Mouse (Mus musculus) liver, embryonic 12.5 days (tissue): ENCODE data around the gene Gad1. TPM values are rescaled to one million over a fixed set of nuclear protein-coding genes. Genes with fewer than 3 reads are reported as not detected.

Experiments
- ATAC-seq: fragments of 200-750 bp; cut with Nextera tagmentation; 2 replicates; pipeline ENCODE4 v1.8.0; 2017; ENCODE audit warnings: moderate number of reproducible peaks, mild to moderate bottlenecking, moderate library complexity
- H3K27ac ChIP-seq: fragments of 300-500 bp; sonication (generic); 2 replicates; pipeline ENCODE4 v1.5.1; 2016; ENCODE audit warnings: mild to moderate bottlenecking
- H3K27me3 ChIP-seq: fragments of 300-500 bp; sonication (generic); replicated peaks from 2 replicates; pipeline ENCODE4 v1.6.1; 2016; ENCODE audit warnings: mild to moderate bottlenecking, moderate library complexity
- H3K36me3 ChIP-seq: fragments of 300-500 bp; sonication (generic); 2 replicates; pipeline ENCODE4 v1.6.1; 2016; ENCODE audit warnings: mild to moderate bottlenecking, moderate library complexity
- H3K4me1 ChIP-seq: fragments of 300-500 bp; sonication (generic); 2 replicates; pipeline ENCODE4 v1.6.1; 2016
- H3K4me2 ChIP-seq: fragments of 300-500 bp; sonication (generic); 2 replicates; pipeline ENCODE4 v1.6.1; 2016; ENCODE audit warnings: mild to moderate bottlenecking, moderate library complexity
- H3K4me3 ChIP-seq: fragments of 300-500 bp; sonication (generic); 2 replicates; pipeline ENCODE4 v1.5.1; 2016; ENCODE audit warnings: mild to moderate bottlenecking, moderate library complexity
- H3K9ac ChIP-seq: fragments of 300-500 bp; sonication (generic); 2 replicates; pipeline ENCODE4 v1.6.1; 2016; ENCODE audit warnings: mild to moderate bottlenecking, moderate library complexity
- H3K9me3 ChIP-seq: fragments of 300-500 bp; sonication (generic); replicated peaks from 2 replicates; pipeline ENCODE4 v1.6.1; 2016; ENCODE audit warnings: mild to moderate bottlenecking, moderate library complexity
- WGBS: fragments of 180-500 bp; shearing (Covaris S2); methylation state at CpG from one replicate; pipeline ENCODE4 v1.1.7; 2016; ENCODE audit not compliant: insufficient replicate concordance; 5-methylcytosine and 5-hydroxymethylcytosine counted together
- polyA plus RNA-seq: library from polyadenylated mRNA; unstranded; fragments of >200 nt; fragmentation: Nextera tagmentation; extraction: Ambion mirVana; gene quantifications from 2 replicates; pipeline ENCODE4 v1.2.1, GENCODE M21; 2016

The Gad1 gene
- polyA plus RNA-seq, 1 experiment from 2014 or later, result 0.14 TPM

DNA sequence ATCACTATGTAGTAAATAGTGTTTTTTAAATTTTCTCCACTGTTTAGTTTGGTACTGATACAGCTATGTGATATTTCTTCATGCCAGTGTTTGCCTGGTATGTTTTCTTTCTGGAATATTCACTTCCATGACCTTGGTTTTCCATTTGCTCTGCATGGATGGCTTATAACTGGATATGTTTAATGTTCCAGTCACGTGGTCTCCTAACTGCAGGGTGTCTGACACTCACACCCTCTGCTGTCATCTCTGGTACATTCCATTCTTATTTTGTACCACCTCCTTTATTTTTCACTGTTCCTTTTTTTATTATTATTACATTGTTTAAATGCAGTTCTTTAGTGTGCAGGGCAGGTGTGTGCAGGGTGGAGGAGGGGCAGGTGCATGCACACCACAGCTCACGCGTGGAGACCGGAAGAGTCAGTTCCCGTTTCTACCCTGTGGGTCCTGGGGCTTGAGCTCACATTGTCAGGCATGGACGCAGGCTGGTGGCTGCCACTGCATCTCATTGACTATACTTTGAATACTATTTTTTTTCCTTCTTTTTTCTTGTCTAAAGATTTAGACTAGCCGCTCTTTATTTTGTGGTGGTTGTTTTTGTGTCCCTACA, 62.0 kb downstream of the Gad1 start:
- H3K4me1 ChIP-seq, result no peaks in the 10 kb centered on the region
- H3K36me3 ChIP-seq, result no peaks in the 10 kb centered on the region
- ATAC-seq, result no peak
- no peaks in the 10 kb centered on the region for H3K9me3 ChIP-seq
- H3K4me3 ChIP-seq, result no peak overlapping the region
- no peak overlapping the region for H3K9ac ChIP-seq
- H3K27me3 ChIP-seq, result no peaks in the 10 kb centered on the region
- 49% methylated on average over 7 of the region's 7 CpGs for WGBS
- H3K27ac ChIP-seq, result no peak overlapping the region
- no peak overlapping the region for H3K4me2 ChIP-seq

DNA sequence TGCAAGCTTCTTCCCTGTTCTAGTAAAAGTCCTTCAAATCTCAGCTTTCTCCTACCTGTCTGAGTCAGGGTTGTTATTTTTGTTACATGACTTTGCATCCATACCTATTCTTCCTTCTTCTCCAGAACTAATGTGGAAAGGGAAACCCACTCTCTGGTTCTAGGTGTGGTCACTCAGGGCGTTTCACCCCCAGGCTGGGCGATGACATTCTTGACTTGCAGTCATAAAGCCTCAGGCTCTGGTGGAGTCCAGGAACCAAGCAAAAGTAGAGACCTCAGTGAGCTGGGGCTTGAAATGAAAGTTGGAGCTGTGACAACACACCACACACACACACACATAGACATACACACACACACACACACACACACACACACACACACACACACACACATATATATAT, 63.2 kb downstream of the Gad1 start:
- 59% methylated on average over 2 of the region's 2 CpGs for WGBS
- Histone ChIP-seq H3K4me3 (no peak overlapping the region), H3K27ac (no peak overlapping the region), H3K4me1 (no peaks in the 10 kb centered on the region), H3K9me3 (no peaks in the 10 kb centered on the region), H3K9ac (no peak overlapping the region), H3K4me2 (no peak overlapping the region), H3K36me3 (no peaks in the 10 kb centered on the region), H3K27me3 (no peaks in the 10 kb centered on the region)
- ATAC-seq, result no peak

DNA sequence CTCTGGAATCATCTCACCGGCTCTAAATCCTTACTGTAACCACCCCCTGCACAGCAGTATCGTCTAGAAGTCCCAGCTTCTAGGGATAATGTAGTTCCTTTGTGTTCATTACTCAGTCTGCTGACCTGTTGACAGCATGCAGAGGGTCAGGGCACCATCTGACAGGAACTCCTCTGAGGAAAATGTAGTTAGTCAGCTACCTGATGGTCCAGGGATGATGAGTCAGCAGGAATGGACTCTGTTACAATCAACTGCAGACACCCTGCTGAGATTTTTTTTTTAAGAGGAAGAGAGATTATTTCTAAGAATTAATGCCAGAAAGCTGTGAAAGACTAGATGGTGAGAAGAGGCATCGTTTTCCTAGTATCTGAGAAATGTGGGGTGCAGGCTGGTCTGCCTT, 63.7 kb downstream of the Gad1 start:
- ATAC-seq, result no peak
- Histone ChIP-seq H3K9me3 (no peaks in the 10 kb centered on the region), H3K9ac (no peak overlapping the region), H3K4me3 (no peak overlapping the region), H3K36me3 (no peaks in the 10 kb centered on the region), H3K27me3 (no peaks in the 10 kb centered on the region), H3K4me2 (no peak overlapping the region), H3K27ac (no peak overlapping the region), H3K4me1 (no peaks in the 10 kb centered on the region)
- WGBS, result 59% methylated on average over 3 of the region's 3 CpGs

DNA sequence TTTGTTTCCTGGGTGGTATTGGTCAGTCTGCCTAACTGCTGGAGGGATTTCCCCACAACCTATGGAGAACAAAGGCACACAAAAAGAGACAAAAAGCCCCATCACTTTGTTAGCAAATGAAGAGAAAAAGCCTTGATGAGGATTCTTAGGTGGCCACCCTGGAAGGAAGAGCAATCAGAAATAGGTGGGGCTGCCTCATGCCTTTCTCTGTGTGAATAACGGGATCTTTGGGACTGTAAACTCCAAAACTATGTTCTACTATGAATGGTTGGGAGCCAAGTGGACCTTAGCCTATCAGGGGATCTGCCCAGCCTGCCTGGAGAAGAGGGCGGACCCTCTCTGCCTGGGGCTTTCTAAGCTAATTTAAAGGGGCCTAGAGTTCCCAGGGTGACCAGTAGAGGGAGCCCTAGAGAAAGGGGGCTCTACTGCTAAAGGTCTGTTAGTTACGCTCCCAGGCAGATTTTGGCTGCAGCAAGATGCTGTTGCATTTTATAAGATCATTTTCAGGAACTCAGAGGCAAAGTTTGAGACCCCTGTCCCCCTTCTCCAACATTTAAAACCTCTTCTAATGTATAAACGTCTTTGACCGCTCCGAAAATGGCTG, 66.5 kb downstream of the Gad1 start:
- ATAC-seq, result no peak
- no peaks in the 10 kb centered on the region for H3K9me3 ChIP-seq
- H3K4me1 ChIP-seq, result no peaks in the 10 kb centered on the region

DNA sequence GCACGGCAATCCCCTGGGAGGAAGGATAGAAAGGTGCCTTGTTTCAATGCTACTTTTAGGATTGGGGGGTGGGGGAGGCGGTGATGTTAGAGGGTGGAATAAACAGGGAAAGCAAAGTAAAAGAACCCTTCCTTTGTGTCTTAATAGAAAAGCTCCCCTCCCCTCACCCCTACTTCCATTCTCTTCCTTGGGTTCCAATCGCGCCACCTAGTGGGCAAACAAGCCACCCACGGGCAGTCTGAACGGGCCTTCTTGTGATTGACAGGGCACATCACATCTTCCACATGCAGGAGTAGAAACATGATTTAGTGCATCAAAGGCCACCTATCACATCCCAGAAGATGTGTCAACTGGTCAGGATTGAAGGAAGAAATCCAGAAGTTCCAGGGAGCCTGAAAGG, 67.4 kb downstream of the Gad1 start:
- no peaks in the 10 kb centered on the region for H3K4me1 ChIP-seq
- no peaks in the 10 kb centered on the region for H3K27me3 ChIP-seq
- H3K9me3 ChIP-seq, result no peaks in the 10 kb centered on the region
- H3K9ac ChIP-seq, result no peak overlapping the region
- no peak overlapping the region for H3K27ac ChIP-seq
- ATAC-seq, result no peak
- H3K36me3 ChIP-seq, result no peaks in the 10 kb centered on the region
- H3K4me2 ChIP-seq, result no peak overlapping the region
- H3K4me3 ChIP-seq, result no peak overlapping the region
- 21% methylated on average over 6 of the region's 6 CpGs for WGBS

More for the DNA sequence above, 66.5 kb downstream of the Gad1 start:
- Histone ChIP-seq H3K36me3 (no peaks in the 10 kb centered on the region), H3K4me2 (no peak overlapping the region), H3K4me3 (no peak overlapping the region), H3K9ac (no peak overlapping the region), H3K27ac (no peak overlapping the region), H3K27me3 (no peaks in the 10 kb centered on the region)
- 77% methylated on average over 6 of the region's 6 CpGs for WGBS

DNA sequence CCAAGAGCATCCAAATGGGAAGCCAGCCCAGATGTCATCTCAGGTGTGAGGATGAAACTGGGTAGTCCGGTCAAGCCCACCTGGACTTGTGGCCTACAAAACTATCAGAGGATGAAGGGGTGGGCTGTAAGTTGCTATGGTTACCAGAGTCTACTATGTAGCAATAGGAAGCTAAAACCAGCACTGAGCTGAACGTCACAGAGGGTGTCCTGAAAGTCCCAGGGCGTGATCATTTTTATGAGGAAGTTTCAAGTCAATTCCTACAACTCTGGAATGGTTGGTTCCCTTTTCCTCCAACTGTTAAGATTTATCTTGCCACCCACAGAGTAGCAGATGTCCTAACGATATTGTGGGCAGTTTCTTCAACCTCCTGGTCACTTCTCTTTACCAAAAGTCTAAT, 69.4 kb downstream of the Gad1 start:
- no peaks in the 10 kb centered on the region for H3K4me1 ChIP-seq
- no peaks in the 10 kb centered on the region for H3K36me3 ChIP-seq
- H3K4me2 ChIP-seq, result no peak overlapping the region
- no peaks in the 10 kb centered on the region for H3K27me3 ChIP-seq
- H3K9me3 ChIP-seq, result no peaks in the 10 kb centered on the region
- H3K4me3 ChIP-seq, result no peak overlapping the region
- H3K27ac ChIP-seq, result no peak overlapping the region
- WGBS, result 37% methylated on average over 4 of the region's 4 CpGs
- no peak for ATAC-seq
- H3K9ac ChIP-seq, result no peak overlapping the region

DNA sequence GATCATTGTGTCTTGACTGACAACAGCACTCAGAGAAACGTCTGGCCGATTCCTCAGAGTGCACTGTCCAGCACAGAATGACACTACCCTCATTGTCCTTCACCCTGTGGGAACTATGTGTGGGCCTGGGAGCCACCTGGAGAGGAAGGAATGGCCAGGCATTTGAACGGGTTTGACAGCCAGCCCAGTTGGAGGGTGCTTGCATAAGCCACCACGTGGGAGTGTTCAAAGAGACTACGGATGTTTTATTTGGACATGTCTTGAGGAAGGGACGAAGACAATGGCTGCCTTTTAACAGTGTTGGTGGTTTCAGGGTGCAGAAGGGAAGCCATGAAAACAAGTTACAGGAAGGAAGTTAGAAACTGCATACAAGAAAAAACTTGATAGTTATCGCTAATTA, 72.9 kb downstream of the Gad1 start:
- no peaks in the 10 kb centered on the region for H3K36me3 ChIP-seq
- no peak for ATAC-seq
- no peak overlapping the region for H3K9ac ChIP-seq
- H3K4me3 ChIP-seq, result no peak overlapping the region
- WGBS, result 61% methylated on average over 7 of the region's 7 CpGs
- no peak overlapping the region for H3K27ac ChIP-seq
- H3K27me3 ChIP-seq, result no peaks in the 10 kb centered on the region
- H3K4me2 ChIP-seq, result no peak overlapping the region
- H3K4me1 ChIP-seq, result peaks cover 10% of the 10 kb centered on the region; the same call in 1 of the 2 replicates
- H3K9me3 ChIP-seq, result no peaks in the 10 kb centered on the region

DNA sequence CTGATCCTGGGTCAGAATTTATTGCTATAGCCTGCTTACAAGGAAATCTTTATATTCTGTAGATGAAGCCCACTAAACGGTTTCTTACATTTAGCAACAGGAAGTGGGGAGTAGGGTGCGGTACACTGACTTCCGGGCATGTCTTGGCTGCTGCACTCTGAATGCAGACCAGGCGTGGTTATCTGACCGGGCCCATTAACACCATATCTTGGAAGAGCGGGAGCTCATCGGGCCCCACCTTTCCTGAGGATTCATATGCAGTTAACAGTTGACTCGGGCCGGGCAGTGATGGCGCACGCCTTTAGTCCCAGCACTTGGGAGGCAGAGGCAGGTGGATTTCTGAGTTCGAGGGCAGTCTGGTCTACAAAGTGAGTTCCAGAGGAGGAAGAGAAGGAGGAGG, 75.5 kb downstream of the Gad1 start:
- 46% methylated on average over 12 of the region's 12 CpGs for WGBS
- H3K27ac ChIP-seq, result no peak overlapping the region

DNA sequence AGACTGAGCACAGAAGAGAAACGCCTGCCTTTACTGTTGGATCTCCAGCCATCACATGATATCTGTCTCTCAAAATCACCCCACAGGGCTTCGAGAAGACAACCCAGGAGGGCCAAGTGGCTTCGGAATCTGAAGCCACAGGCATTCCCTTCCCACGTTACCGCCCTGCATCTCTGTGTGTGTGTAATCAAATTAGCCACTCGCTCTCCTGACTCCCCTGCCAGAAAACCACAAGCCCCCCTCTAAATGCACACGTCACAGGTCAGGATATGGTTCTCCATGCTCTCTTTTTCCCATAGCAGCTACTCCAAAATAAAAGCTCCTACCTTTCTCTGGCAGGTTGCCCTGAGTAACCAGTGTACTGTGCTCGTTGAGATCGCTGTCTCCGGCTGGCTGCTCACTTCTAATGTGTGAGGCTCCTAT, 76.5 kb downstream of the Gad1 start:
- 31% methylated on average over 10 of the region's 10 CpGs for WGBS
- Histone ChIP-seq H3K4me2 (no peak overlapping the region), H3K9me3 (no peaks in the 10 kb centered on the region), H3K36me3 (no peaks in the 10 kb centered on the region), H3K27ac (no peak overlapping the region), H3K27me3 (no peaks in the 10 kb centered on the region), H3K9ac (no peak overlapping the region), H3K4me3 (no peak overlapping the region), H3K4me1 (peaks cover 10% of the 10 kb centered on the region; the same call in 1 of the 2 replicates)
- no peak for ATAC-seq

More for the DNA sequence above, 75.5 kb downstream of the Gad1 start:
- Histone ChIP-seq H3K4me2 (no peak overlapping the region), H3K4me1 (peaks cover 10% of the 10 kb centered on the region; the same call in 1 of the 2 replicates), H3K9ac (no peak overlapping the region), H3K9me3 (no peaks in the 10 kb centered on the region), H3K27me3 (no peaks in the 10 kb centered on the region), H3K36me3 (no peaks in the 10 kb centered on the region), H3K4me3 (no peak overlapping the region)
- 0 out of 2 replicates have a peak, but pooled peaks have one; percentile 30 for ATAC-seq

DNA sequence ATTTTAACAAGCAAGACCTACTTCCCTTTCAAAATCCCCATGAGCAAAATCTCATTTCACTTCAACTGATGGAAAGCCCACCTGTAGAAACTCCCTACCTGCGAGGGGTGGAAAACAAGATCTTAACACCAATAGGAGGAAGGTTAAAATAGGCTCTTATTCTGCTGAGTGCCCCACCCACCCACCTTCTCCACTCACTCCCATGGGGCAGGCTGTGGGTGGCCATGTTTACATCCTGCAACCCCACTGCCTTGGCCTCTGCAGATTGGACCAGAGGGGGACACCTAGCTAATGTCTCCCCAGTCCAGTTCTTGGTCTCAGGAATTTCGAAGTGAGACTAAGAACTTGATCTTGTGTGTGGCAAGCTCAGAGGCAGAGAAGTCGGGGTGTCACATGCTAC, 77.0 kb downstream of the Gad1 start:
- H3K4me3 ChIP-seq, result no peak overlapping the region
- H3K36me3 ChIP-seq, result no peaks in the 10 kb centered on the region
- no peak for ATAC-seq
- H3K9me3 ChIP-seq, result no peaks in the 10 kb centered on the region
- H3K27me3 ChIP-seq, result no peaks in the 10 kb centered on the region; the same call in 1 of the 2 replicates
- H3K4me2 ChIP-seq, result no peak overlapping the region
- peaks cover 10% of the 10 kb centered on the region; the same call in 1 of the 2 replicates for H3K4me1 ChIP-seq
- WGBS, result 58% methylated on average over 3 of the region's 3 CpGs
- H3K9ac ChIP-seq, result no peak overlapping the region
- H3K27ac ChIP-seq, result no peak overlapping the region

DNA sequence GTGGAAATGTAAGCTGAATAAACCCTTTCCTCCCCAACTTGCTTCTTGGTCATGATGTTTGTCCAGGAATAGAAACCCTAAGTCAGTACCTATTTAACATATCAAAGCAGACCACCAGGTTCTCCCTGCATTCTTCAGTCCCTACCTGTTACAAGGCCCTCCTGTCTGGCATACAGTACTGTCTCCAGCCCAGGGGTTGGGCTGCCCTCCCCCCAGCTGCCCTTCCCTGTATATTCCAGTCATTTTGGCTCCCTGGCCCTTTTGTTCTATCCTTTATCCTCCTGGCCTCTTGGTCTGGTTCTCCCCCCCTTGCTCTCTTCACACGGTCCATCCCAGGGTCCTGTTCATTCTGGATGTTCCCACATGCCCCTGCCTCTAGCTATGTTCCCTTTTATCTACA, 78.4 kb downstream of the Gad1 start:
- 60% methylated on average over 1 of the region's 1 CpGs for WGBS
- H3K9ac ChIP-seq, result no peak overlapping the region
- ATAC-seq, result no peak

DNA sequence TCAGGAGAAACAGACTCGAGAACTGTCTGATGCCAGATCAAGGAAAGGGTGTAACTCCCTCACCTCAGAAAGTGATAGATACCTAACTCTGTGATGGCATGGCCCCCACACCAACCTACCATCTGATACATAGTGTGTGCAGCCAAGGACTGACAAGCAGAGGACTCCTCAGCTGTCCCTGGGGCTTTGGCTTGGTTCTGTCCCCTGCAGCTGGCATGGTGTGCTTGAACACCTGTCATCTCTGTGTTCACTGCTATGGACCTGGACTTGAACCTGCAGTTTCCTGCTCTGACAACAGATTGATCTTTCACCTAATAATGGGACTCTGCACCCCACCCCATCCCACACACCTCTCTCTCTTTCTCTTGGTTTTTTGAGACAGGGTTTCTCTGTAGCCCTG, 79.5 kb downstream of the Gad1 start:
- WGBS, result 60% methylated on average over 1 of the region's 1 CpGs
- H3K36me3 ChIP-seq, result no peaks in the 10 kb centered on the region
- H3K27ac ChIP-seq, result no peak overlapping the region
- no peak overlapping the region for H3K4me2 ChIP-seq
- no peaks in the 10 kb centered on the region; the same call in 1 of the 2 replicates for H3K27me3 ChIP-seq
- no peak overlapping the region for H3K9ac ChIP-seq
- H3K9me3 ChIP-seq, result 0 out of 2 replicates have a peak, but pooled peaks cover 1% of the 10 kb centered on the region
- no peak for ATAC-seq
- H3K4me3 ChIP-seq, result no peak overlapping the region
- H3K4me1 ChIP-seq, result peaks cover 10% of the 10 kb centered on the region; the same call in 1 of the 2 replicates

More for the DNA sequence above, 78.4 kb downstream of the Gad1 start:
- no peak overlapping the region for H3K4me2 ChIP-seq
- no peaks in the 10 kb centered on the region for H3K9me3 ChIP-seq
- peaks cover 10% of the 10 kb centered on the region; the same call in 1 of the 2 replicates for H3K4me1 ChIP-seq
- H3K27me3 ChIP-seq, result no peaks in the 10 kb centered on the region; the same call in 1 of the 2 replicates
- no peak overlapping the region for H3K4me3 ChIP-seq
- H3K27ac ChIP-seq, result no peak overlapping the region
- H3K36me3 ChIP-seq, result no peaks in the 10 kb centered on the region
